Mouse (Mus musculus): ENCODE results near the gene Emsy.

Gene Emsy

GRCm38 (mm10) chr7:98542731-98543142, 113.8 kb downstream of the Emsy start:
- no peak for DNase-seq (ENCODE audit: low read depth in 2 of 2, low spot score in 2 of 2)

GRCm38 (mm10) chr7:98542267-98542666, 114.3 kb downstream of the Emsy start:
- no peak for DNase-seq (ENCODE audit: low read depth in 2 of 2, low spot score in 2 of 2)

- no peak for DNase-seq (ENCODE audit: low read depth in 2 of 2, low spot score in 2 of 2)
Measured at GRCm38 (mm10) chr7:98541564-98541963, 115.0 kb downstream of the Emsy start.

GRCm38 (mm10) chr7:98540879-98541278, 115.7 kb downstream of the Emsy start:
- DNase-seq (ENCODE audit: low read depth in 2 of 2, low spot score in 2 of 2): no peak

- DNase-seq (ENCODE audit: low read depth in 2 of 2, low spot score in 2 of 2): no peak
Measured at GRCm38 (mm10) chr7:98537967-98538573, 118.5 kb downstream of the Emsy start.

GRCm38 (mm10) chr7:98537210-98537966, 119.2 kb downstream of the Emsy start:
- DNase-seq (ENCODE audit: low read depth in 2 of 2, low spot score in 2 of 2): no peak
